Mouse (Mus musculus): ENCODE data around the gene Hsd17b6.
A peak's percentile ranks its signal among the peaks of the same experiment; 100 is the strongest.

Hsd17b6 gene

DNA sequence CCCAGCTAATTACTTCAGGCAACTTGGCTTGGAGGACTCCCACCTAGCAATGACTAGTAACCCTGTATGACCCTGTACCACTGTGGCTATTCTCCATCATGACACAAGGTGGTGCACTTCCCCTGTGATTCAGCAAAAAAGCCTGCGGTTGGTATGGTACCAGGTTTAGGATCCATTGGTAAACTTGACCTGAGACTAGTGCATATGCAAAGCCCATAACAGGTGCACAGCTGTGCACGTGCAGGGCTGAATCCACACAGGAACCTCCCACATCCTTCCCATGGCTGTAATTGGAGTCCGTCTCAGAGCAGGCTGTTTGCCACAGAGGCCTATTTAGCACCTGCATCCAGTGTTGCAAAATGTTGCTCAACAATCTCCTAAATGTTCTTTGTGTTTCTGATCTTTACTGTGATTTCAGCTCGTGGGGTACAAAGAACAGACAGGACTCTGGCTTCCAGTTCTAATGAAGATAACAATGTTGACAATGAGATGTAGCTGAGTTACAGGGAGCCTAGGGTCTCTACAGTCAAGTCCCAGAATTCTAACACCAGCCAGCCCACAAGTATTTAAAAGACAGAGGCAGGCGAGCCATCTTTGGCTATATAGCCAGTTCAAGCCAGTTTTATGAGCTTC, 61.9 kb downstream of the Hsd17b6 start:
- DNase-seq (ENCODE audit: low read depth, low spot score), result peak; percentile 54
